ENCODE assay signal across 25 mouse cellular contexts in genomic region chr10:94299301-94299700, GRCm38 (mm10). TPM values are rescaled to one million over a fixed set of nuclear protein-coding genes. Genes with fewer than 3 reads are reported as not detected.
DNase-seq lines count a peak whose midpoint lies in the region; TF ChIP-seq lines count a peak whose summit lies in the region.
"Had no signal": no experiment of that assay in that cellular context is flagged by ENCODE, and none has a peak within 500 bp of the region (broad histone marks: within the 10 kb centered on the region; RNA-seq: fewer than 3 reads in every experiment).

No protein-coding gene starts in this region.

- in situ Hi-C loops in CH12.LX (cut with MboI; ENCODE audit: low pct_ligation_motif_present, low pct_unique_long_range_greater_than_20kb, low sequenced_read_pairs) = no loop called here

- TF ChIP-seq RAD21 in CH12.LX (IDR thresholded peaks at IDR 0.05; ENCODE audit: low read depth, low read length) = no peak

- H3K9ac ChIP-seq in CH12.LX (ENCODE audit: insufficient read depth, low read depth) = no peak overlapping the region
- H3K9ac ChIP-seq: forebrain, embryonic 13.5 days; hindbrain, embryonic 13.5 days had no signal

- no peak for TF ChIP-seq CTCF in CH12.LX (conservative IDR thresholded peaks at IDR 0.05 in 1 of 2, IDR thresholded peaks at IDR 0.05 in 1 of 2; ENCODE audit: low read depth in 2 of 2, low read length in 2 of 2)

- no peak for TF ChIP-seq EP300 in CH12.LX (IDR thresholded peaks at IDR 0.05; ENCODE audit: low read length)

- dilution Hi-C loops in CH12.LX (cut with MboI; ENCODE audit: extremely low pct_ligation_motif_present, extremely low pct_unique_long_range_greater_than_20kb, low sequenced_read_pairs) = no loop called here

- H3K27ac ChIP-seq in CH12.LX (ENCODE audit: insufficient read depth, low read depth) = no peak overlapping the region
- H3K27ac ChIP-seq: forebrain, embryonic 13.5 days; heart, embryonic 10.5 days; hindbrain, embryonic 13.5 days; hindbrain, postnatal 0 days had no signal

- TF ChIP-seq POLR2A in CH12.LX (IDR thresholded peaks at IDR 0.05; ENCODE audit: low read depth, low read length) = no peak

- DNase-seq in kidney, adult 18-20 months = peak; percentile 27
- DNase-seq in kidney, postnatal 4 days = no peak
- peak; percentile 33 for DNase-seq in CH12.LX (ENCODE audit: extremely low read depth)
- DNase-seq in R1 (ENCODE audit: low read depth, low spot score) = peak; percentile 16
- peak; percentile 25 to 52 for DNase-seq in kidney, postnatal 25 days
- no peak for DNase-seq in adrenal gland, postnatal 25 days
- DNase-seq in thymus, adult 18-20 months = no peak
- DNase-seq: adrenal gland, postnatal 14 days; cerebellum, adult 18-20 months; cerebellum, adult 9-11 months; cerebellum, postnatal 36 days; gastrocnemius, postnatal 36 days; heart, adult 18-20 months; heart, postnatal 14 days had no signal

- H3K4me2 ChIP-seq in CH12.LX (ENCODE audit: insufficient read depth, low read depth, poor library complexity, severe bottlenecking) = no peak overlapping the region
- H3K4me2 ChIP-seq: forebrain, embryonic 13.5 days; hindbrain, embryonic 13.5 days had no signal

- peaks cover 0 to 11% of the 10 kb centered on the region in 2 experiments; a peak in 3 of 4 replicates for H3K4me1 ChIP-seq in CH12.LX (ENCODE audit: control insufficient read depth in 1 of 2, insufficient read depth in 2 of 2)
- H3K4me1 ChIP-seq: heart, embryonic 10.5 days had no signal

- H3K27me3 ChIP-seq in CH12.LX (replicated peaks) = no peaks in the 10 kb centered on the region
- H3K27me3 ChIP-seq: forebrain, embryonic 13.5 days; hindbrain, embryonic 13.5 days had no signal

- H3K36me3 ChIP-seq in CH12.LX (replicated peaks in 1 of 2; ENCODE audit: control insufficient read depth in 1 of 2, insufficient read depth in 1 of 2, low read length in 1 of 2) = no peaks in the 10 kb centered on the region
- H3K36me3 ChIP-seq: heart, embryonic 10.5 days; hindbrain, embryonic 13.5 days had no signal

- H3K4me3 ChIP-seq in CH12.LX (replicated peaks in 1 of 3; ENCODE audit: low read depth in 2 of 3, low read length in 2 of 3, poor library complexity in 1 of 3) = no peak overlapping the region
- H3K4me3 ChIP-seq: forebrain, embryonic 13.5 days; heart, embryonic 10.5 days; hindbrain, embryonic 13.5 days had no signal

- H3K9me3 ChIP-seq in CH12.LX (replicated peaks; ENCODE audit: low read length) = peaks cover 2% of the 10 kb centered on the region
- H3K9me3 ChIP-seq: forebrain, embryonic 13.5 days; heart, embryonic 10.5 days had no signal

- H3K79me2 ChIP-seq in CH12.LX (replicated peaks; ENCODE audit: control insufficient read depth, extremely low read depth, insufficient read depth, poor library complexity, severe bottlenecking) = no peaks in the 10 kb centered on the region

TF ChIP-seq in CH12.LX, 34 proteins besides CTCF, POLR2A, EP300 and RAD21:
- TF ChIP-seq POLR2AphosphoS2 (IDR thresholded peaks at IDR 0.05; ENCODE audit: low read depth, low read length) (no peak), ZKSCAN1 (IDR thresholded peaks at IDR 0.05; ENCODE audit: borderline replicate concordance, low read depth, low read length) (no peak), MAZ (IDR thresholded peaks at IDR 0.05; ENCODE audit: low read depth, low read length) (no peak), JUND (conservative IDR thresholded peaks at IDR 0.05; ENCODE audit: low read depth, low read length) (no peak)

RNA-seq across cellular contexts. Expression of gene Gm4792, which starts 0.8 kb away (rescaled TPM):
- total RNA-seq in CH12.LX (2012; rRNA removed) (not detected in 2 replicates), CH12.LX (2014; rRNA removed) (not detected in 2 replicates)
- polyA plus RNA-seq in CH12.LX (2012; ENCODE audit: insufficient read length, low read depth) = not detected in 2 replicates
- total RNA-seq in adrenal gland, postnatal 25 days (2021) = not detected in 2 replicates
- total RNA-seq: adrenal gland, adult 18-20 months; adrenal gland, postnatal 14 days; gastrocnemius, adult 8-10 months; gastrocnemius, postnatal 36 days; heart, adult 18-20 months; heart, postnatal 14 days; hematopoietic stem cell, adult 5-6 weeks had no signal
- polyA plus RNA-seq: embryonic facial prominence, embryonic 14.5 days; heart, embryonic 10.5 days; heart, embryonic 14.5 days; intestine, embryonic 14.5 days; Patski had no signal

RNA-seq across cellular contexts. Expression of gene Tmcc3, which starts 12.4 kb away (rescaled TPM):
- total RNA-seq in CH12.LX (2012; rRNA removed) (23.3 and 30.1 TPM in 2 replicates), CH12.LX (2014; rRNA removed) (11.3 and 11.4 TPM in 2 replicates)
- 21.3 and 23.1 TPM in 2 replicates for polyA plus RNA-seq in CH12.LX (2012; ENCODE audit: insufficient read length, low read depth)
- 13.2 and 13.6 TPM in 2 replicates for total RNA-seq in adrenal gland, postnatal 25 days (2021)

Comparison
In these comparisons a context has a peak if more than half of its experiments do, and no peak if none do; other contexts are left out.
1. DNase-seq: peak in kidney, adult 18-20 months (single experiment), CH12.LX (single experiment), R1 (single experiment) and kidney, postnatal 25 days (2 of 2); none in kidney, postnatal 4 days (0 of 2), adrenal gland, postnatal 25 days (single experiment) and thymus, adult 18-20 months (0 of 2).